Mouse (Mus musculus) spleen, adult 2 months (tissue): Measurements from ENCODE around the gene Ccdc80.

Source experiments
- CTCF ChIP-seq: fragments of 200-500 bp; IDR thresholded peaks from 2 replicates; pipeline ENCODE4 v1.5.1; 2011; ENCODE audit warnings: mild to moderate bottlenecking, inconsistent platforms; ENCODE audit not compliant: insufficient read depth, insufficient read length, insufficient replicate concordance; ENCODE audit errors: extremely low read depth
- POLR2A ChIP-seq: fragments of 200-500 bp; IDR thresholded peaks from 2 replicates; pipeline ENCODE4 v1.6.1; 2011; ENCODE audit warnings: low read depth, low read length, inconsistent platforms

GRCm38 (mm10) chr16:45158136-45158521, 64.9 kb downstream of the Ccdc80 start:
- TF ChIP-seq POLR2A (no peak), CTCF (no peak)
